Mouse (Mus musculus) midbrain, embryonic 16.5 days (tissue): Measurements from ENCODE around the gene Atp13a2. TPM values are rescaled to one million over a fixed set of nuclear protein-coding genes. Genes with fewer than 3 reads are reported as not detected.
A peak's percentile ranks its signal among the peaks of the same experiment; 100 is the strongest.

Source experiments
- ATAC-seq: fragments of 200-750 bp; cut with Nextera tagmentation; 2 replicates; pipeline ENCODE4 v1.8.0; 2017; ENCODE audit warnings: moderate TSS enrichment
- H3K27ac ChIP-seq: fragments of 300-500 bp; sonication (generic); 2 replicates; pipeline ENCODE4 v1.5.1; 2014; ENCODE audit warnings: mild to moderate bottlenecking, low read length, mixed read lengths
- H3K27me3 ChIP-seq: fragments of 300-500 bp; sonication (generic); 2 replicates; pipeline ENCODE4 v1.6.1; 2014; ENCODE audit warnings: low read depth, low read length, mixed read lengths; ENCODE audit not compliant: control insufficient read depth, insufficient read depth
- H3K36me3 ChIP-seq: fragments of 300-500 bp; sonication (generic); 2 replicates; pipeline ENCODE4 v1.6.1; 2014; ENCODE audit warnings: mild to moderate bottlenecking, low read length, moderate library complexity, mixed read lengths; ENCODE audit not compliant: control insufficient read depth, insufficient read depth
- H3K4me1 ChIP-seq: fragments of 300-500 bp; sonication (generic); 2 replicates; pipeline ENCODE4 v1.6.1; 2014; ENCODE audit warnings: mild to moderate bottlenecking, low read length, mixed read lengths; ENCODE audit not compliant: control insufficient read depth, insufficient read depth
- H3K4me2 ChIP-seq: fragments of 300-500 bp; sonication (generic); 2 replicates; pipeline ENCODE4 v1.6.1; 2014; ENCODE audit warnings: mild to moderate bottlenecking, low read length, mixed read lengths
- H3K4me3 ChIP-seq: fragments of 300-500 bp; sonication (generic); 2 replicates; pipeline ENCODE4 v1.5.1; 2014; ENCODE audit warnings: low read depth, mild to moderate bottlenecking, low read length, moderate library complexity, mixed read lengths
- H3K9ac ChIP-seq: fragments of 300-500 bp; sonication (generic); 2 replicates; pipeline ENCODE4 v1.6.1; 2014; ENCODE audit warnings: low read depth, low read length, mixed read lengths
- H3K9me3 ChIP-seq: fragments of 300-500 bp; sonication (generic); replicated peaks from 2 replicates; pipeline ENCODE4 v1.6.1; 2014; ENCODE audit warnings: mild to moderate bottlenecking, low read length, mixed read lengths; ENCODE audit not compliant: control insufficient read depth, poor library complexity, severe bottlenecking
- WGBS: fragments of 180-500 bp; shearing (Covaris S2); extraction: QIAGEN DNeasy Blood & Tissue Kit; methylation state at CpG from one replicate; pipeline ENCODE4 v1.1.7; 2014; 5-methylcytosine and 5-hydroxymethylcytosine counted together
- polyA plus RNA-seq: library from polyadenylated mRNA; unstranded; fragments of >200 nt; fragmentation: Nextera tagmentation; extraction: Ambion mirVana; gene quantifications from 2 replicates; pipeline ENCODE4 v1.2.1, GENCODE M21; 2015

Gene Atp13a2
- polyA plus RNA-seq, 1 experiment from 2014 or later: 190 TPM

- H3K9ac ChIP-seq: no peak overlapping the region
- H3K4me2 ChIP-seq: no peak overlapping the region
- no peak for ATAC-seq
- no peaks in the 10 kb centered on the region for H3K36me3 ChIP-seq
- H3K27ac ChIP-seq: no peak overlapping the region
- H3K4me3 ChIP-seq: no peak overlapping the region
- WGBS: 88% methylated on average over 6 of the region's 6 CpGs
- H3K27me3 ChIP-seq: no peaks in the 10 kb centered on the region
- peaks cover 27% of the 10 kb centered on the region for H3K4me1 ChIP-seq
- H3K9me3 ChIP-seq: no peaks in the 10 kb centered on the region
Observed at GRCm38 (mm10) chr4:140984544-140984943, 2.1 kb upstream of the Atp13a2 start.

GRCm38 (mm10) chr4:140986024-140986710 lies 506 bp upstream of the Atp13a2 start:
- ATAC-seq: peak; percentile 27
- Histone ChIP-seq H3K4me2 (peak overlapping the region; percentile 90), H3K4me1 (peaks cover 31% of the 10 kb centered on the region), H3K9ac (peak overlapping the region; percentile 98), H3K9me3 (no peaks in the 10 kb centered on the region), H3K27me3 (no peaks in the 10 kb centered on the region), H3K36me3 (no peaks in the 10 kb centered on the region), H3K4me3 (peak overlapping the region; percentile 95), H3K27ac (peak overlapping the region; percentile 84)
- WGBS: 25% methylated on average over 15 of the region's 15 CpGs

GRCm38 (mm10) chr4:140987476-140987875 lies 803 bp downstream of the Atp13a2 start:
- Histone ChIP-seq H3K4me3 (peak overlapping the region; percentile 95), H3K4me2 (peak overlapping the region; percentile 90), H3K27ac (no peak overlapping the region; the same call in 1 of the 2 replicates), H3K9me3 (no peaks in the 10 kb centered on the region), H3K4me1 (peaks cover 31% of the 10 kb centered on the region), H3K9ac (peak overlapping the region; percentile 98), H3K27me3 (no peaks in the 10 kb centered on the region), H3K36me3 (peaks cover 6% of the 10 kb centered on the region; the same call in 1 of the 2 replicates)
- 27% methylated on average over 7 of the region's 7 CpGs for whole genome bisulfite sequencing
- ATAC-seq: peak; percentile 3; the same call in 1 of the 2 replicates

- no peak overlapping the region for H3K27ac ChIP-seq
- peak overlapping the region; percentile 35; the same call in 1 of the 2 replicates for H3K9ac ChIP-seq
- 62% methylated on average over 7 of the region's 7 CpGs for WGBS
- H3K4me3 ChIP-seq: peak overlapping the region; percentile 95
- peak overlapping the region; percentile 90 for H3K4me2 ChIP-seq
- H3K9me3 ChIP-seq: no peaks in the 10 kb centered on the region
- peaks cover 15% of the 10 kb centered on the region for H3K36me3 ChIP-seq
- H3K4me1 ChIP-seq: peaks cover 27% of the 10 kb centered on the region
- ATAC-seq: no peak
- H3K27me3 ChIP-seq: no peaks in the 10 kb centered on the region
Observed at GRCm38 (mm10) chr4:140988706-140989290, 2.1 kb downstream of the Atp13a2 start.

GRCm38 (mm10) chr4:140989447-140989846 lies 2.8 kb downstream of the Atp13a2 start:
- Histone ChIP-seq H3K4me2 (0 out of 2 replicates have a peak overlapping the region, but pooled peaks have one; percentile 90), H3K4me3 (no peak overlapping the region), H3K36me3 (peaks cover 21% of the 10 kb centered on the region), H3K9ac (no peak overlapping the region), H3K27me3 (no peaks in the 10 kb centered on the region), H3K27ac (no peak overlapping the region), H3K9me3 (no peaks in the 10 kb centered on the region), H3K4me1 (peaks cover 27% of the 10 kb centered on the region)
- no peak for ATAC-seq
- WGBS: 86% methylated on average over 14 of the region's 14 CpGs

- WGBS: 82% methylated on average over 20 of the region's 20 CpGs
- H3K27ac ChIP-seq: no peak overlapping the region
Observed at GRCm38 (mm10) chr4:140992215-140992614, 5.5 kb downstream of the Atp13a2 start.

GRCm38 (mm10) chr4:140993846-140994245 lies 7.2 kb downstream of the Atp13a2 start:
- Histone ChIP-seq H3K4me1 (peaks cover 10% of the 10 kb centered on the region), H3K4me3 (no peak overlapping the region), H3K36me3 (peaks cover 55% of the 10 kb centered on the region), H3K27me3 (no peaks in the 10 kb centered on the region), H3K27ac (no peak overlapping the region), H3K9me3 (no peaks in the 10 kb centered on the region), H3K4me2 (no peak overlapping the region), H3K9ac (no peak overlapping the region)
- ATAC-seq: no peak
- WGBS: 95% methylated on average over 8 of the region's 8 CpGs

More at GRCm38 (mm10) chr4:140992215-140992614, 5.5 kb downstream of the Atp13a2 start:
- peaks cover 27% of the 10 kb centered on the region for H3K4me1 ChIP-seq
- H3K9me3 ChIP-seq: no peaks in the 10 kb centered on the region
- no peak overlapping the region for H3K4me2 ChIP-seq
- H3K4me3 ChIP-seq: no peak overlapping the region
- peaks cover 47% of the 10 kb centered on the region for H3K36me3 ChIP-seq
- no peak for ATAC-seq
- H3K27me3 ChIP-seq: no peaks in the 10 kb centered on the region
- H3K9ac ChIP-seq: no peak overlapping the region

GRCm38 (mm10) chr4:140995811-140996210 lies 9.1 kb downstream of the Atp13a2 start:
- ATAC-seq: no peak
- no peak overlapping the region for H3K4me3 ChIP-seq
- 92% methylated on average over 8 of the region's 8 CpGs for WGBS
- no peak overlapping the region for H3K4me2 ChIP-seq
- H3K9ac ChIP-seq: no peak overlapping the region
- no peak overlapping the region for H3K27ac ChIP-seq
- H3K27me3 ChIP-seq: no peaks in the 10 kb centered on the region
- no peaks in the 10 kb centered on the region for H3K4me1 ChIP-seq
- no peaks in the 10 kb centered on the region for H3K9me3 ChIP-seq
- H3K36me3 ChIP-seq: peaks cover 71% of the 10 kb centered on the region

- Histone ChIP-seq H3K27ac (no peak overlapping the region), H3K9ac (no peak overlapping the region), H3K27me3 (no peaks in the 10 kb centered on the region), H3K36me3 (peaks cover 81% of the 10 kb centered on the region), H3K4me2 (no peak overlapping the region), H3K4me3 (no peak overlapping the region), H3K4me1 (no peaks in the 10 kb centered on the region), H3K9me3 (no peaks in the 10 kb centered on the region)
- WGBS: 97% methylated on average over 9 of the region's 9 CpGs
- no peak for ATAC-seq
Observed at GRCm38 (mm10) chr4:140996812-140997211, 10.1 kb downstream of the Atp13a2 start.
